Mouse (Mus musculus) midbrain, postnatal 0 days (tissue): Measurements from ENCODE around the gene Fam162b. TPM values are rescaled to one million over a fixed set of nuclear protein-coding genes. Genes with fewer than 3 reads are reported as not detected.

ENCODE experiments used
- ATAC-seq: fragments of 200-750 bp; cut with Nextera tagmentation; 2 replicates; pipeline ENCODE4 v1.8.0; 2017; ENCODE audit warnings: moderate number of reproducible peaks, mild to moderate bottlenecking, moderate TSS enrichment, moderate library complexity; ENCODE audit not compliant: low FRiP score
- DNase-seq: peaks from one replicate; pipeline ENCODE4 v3.0.0-alpha.2; 2015; ENCODE audit warnings: low spot score
- H3K27ac ChIP-seq: fragments of 300-500 bp; sonication (generic); 2 replicates; pipeline ENCODE4 v1.5.1; 2014; ENCODE audit warnings: low read depth, mild to moderate bottlenecking, low read length, mixed read lengths
- H3K27me3 ChIP-seq: fragments of 300-500 bp; sonication (generic); 2 replicates; pipeline ENCODE4 v1.6.1; 2014; ENCODE audit warnings: low read length, control low read depth, mixed read lengths; ENCODE audit not compliant: insufficient read depth
- H3K36me3 ChIP-seq: fragments of 300-500 bp; sonication (generic); 2 replicates; pipeline ENCODE4 v1.6.1; 2014; ENCODE audit warnings: low read length, control low read depth, mixed read lengths; ENCODE audit not compliant: insufficient read depth
- H3K4me1 ChIP-seq: fragments of 300-500 bp; sonication (generic); 2 replicates; pipeline ENCODE4 v1.6.1; 2014; ENCODE audit warnings: mild to moderate bottlenecking, control low read depth, antibody characterized with exemption, low read length, mixed read lengths; ENCODE audit not compliant: insufficient read depth
- H3K4me2 ChIP-seq: fragments of 300-500 bp; sonication (generic); 2 replicates; pipeline ENCODE4 v1.6.1; 2014; ENCODE audit warnings: low read depth, mild to moderate bottlenecking, low read length, mixed read lengths; ENCODE audit not compliant: poor library complexity, severe bottlenecking
- H3K4me3 ChIP-seq: fragments of 300-500 bp; sonication (generic); 2 replicates; pipeline ENCODE4 v1.5.1; 2014; ENCODE audit warnings: low read depth, mild to moderate bottlenecking, low read length, moderate library complexity
- H3K9ac ChIP-seq: fragments of 300-500 bp; sonication (generic); replicated peaks from 2 replicates; pipeline ENCODE4 v1.6.1; 2014; ENCODE audit warnings: mild to moderate bottlenecking, low read length, moderate library complexity, mixed read lengths; ENCODE audit not compliant: poor library complexity, severe bottlenecking
- H3K9me3 ChIP-seq: fragments of 300-500 bp; sonication (generic); 2 replicates; pipeline ENCODE4 v1.6.1; 2016; ENCODE audit warnings: low read length, control low read depth
- CTCF ChIP-seq: IDR thresholded peaks from 2 replicates; pipeline ENCODE4 v1.5.1; 2016; ENCODE audit warnings: antibody characterized with exemption, mild to moderate bottlenecking
- WGBS: fragments of 180-500 bp; shearing (Covaris S2); extraction: QIAGEN DNeasy Blood & Tissue Kit; methylation state at CpG from one replicate; pipeline ENCODE4 v1.1.7; 2014; 5-methylcytosine and 5-hydroxymethylcytosine counted together
- polyA plus RNA-seq: library from polyadenylated mRNA; unstranded; fragments of >200 nt; fragmentation: Nextera tagmentation; extraction: Ambion mirVana; gene quantifications from 2 replicates; pipeline ENCODE4 v1.2.1, GENCODE M21; 2015
- total RNA-seq: library from RNA; depleted of rRNA; stranded (reverse); fragments of >200 nt; gene quantifications from 2 replicates; pipeline ENCODE4 v1.2.3, GENCODE M21; 2014; rRNA removed

The Fam162b gene
- total and polyA plus RNA-seq, 2 experiments from 2014 or later: 1.8 TPM; not detected in 1

DNA sequence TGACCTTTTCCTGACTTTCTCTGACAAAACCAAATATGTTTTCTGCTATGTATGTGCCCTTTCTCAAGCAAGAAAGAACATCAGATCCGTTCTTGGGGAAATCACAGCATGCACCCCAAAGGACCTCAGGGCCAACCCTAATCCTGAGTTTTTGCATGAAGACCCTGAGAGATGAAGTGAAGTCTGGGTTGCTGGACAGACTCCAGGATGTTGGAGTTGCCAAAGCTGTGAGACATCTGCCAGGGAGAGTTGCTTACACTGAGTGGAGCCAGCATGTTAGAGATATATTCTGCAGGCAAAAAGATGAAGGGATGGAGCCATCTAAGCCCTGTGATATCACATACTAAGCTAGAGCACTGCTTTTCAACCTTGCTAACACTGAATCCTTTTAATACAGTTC is 34.3 kb downstream of the Fam162b start:
- no peak overlapping the region for H3K9ac ChIP-seq
- ATAC-seq (no peak), DNase-seq (peak; percentile 53)
- no peak for TF ChIP-seq CTCF
- H3K4me2 ChIP-seq: no peak overlapping the region
- WGBS: 73% methylated on average over 1 of the region's 1 CpGs
- no peaks in the 10 kb centered on the region for H3K4me1 ChIP-seq
- H3K4me3 ChIP-seq: no peak overlapping the region
- no peaks in the 10 kb centered on the region for H3K27me3 ChIP-seq
- no peak overlapping the region for H3K27ac ChIP-seq
- no peaks in the 10 kb centered on the region for H3K9me3 ChIP-seq
- no peaks in the 10 kb centered on the region for H3K36me3 ChIP-seq

- Histone ChIP-seq H3K27me3 (no peaks in the 10 kb centered on the region), H3K4me3 (peak overlapping the region; percentile 41), H3K4me2 (peak overlapping the region; percentile 92), H3K9me3 (no peaks in the 10 kb centered on the region), H3K36me3 (no peaks in the 10 kb centered on the region), H3K9ac (peak overlapping the region; percentile 44; the same call in 1 of the 2 replicates), H3K4me1 (no peaks in the 10 kb centered on the region), H3K27ac (no peak overlapping the region)
- peak; percentile 87 for TF ChIP-seq CTCF
- DNase-seq (peak; percentile 90), ATAC-seq (peak; percentile 92)
- under 1% methylated on average over 16 of the region's 16 CpGs for WGBS
These were observed 36.8 kb downstream of the Fam162b start for GRCm38 (mm10) chr10:51553348-51554123.

Other genes with a start within 250 kb of the Fam162b start
- 0.88 TPM in 1 of 2 replicates, not detected in the other for gene Gm49339, start 109.9 kb downstream of the Fam162b start, total RNA-seq
- not detected in 2 replicates for gene Gm49339, start 109.9 kb downstream of the Fam162b start, polyA plus RNA-seq
- 0.05 and 0.47 TPM in 2 replicates for gene Lilr4b, start 109.9 kb downstream of the Fam162b start, total RNA-seq
- 0.29 and 0.31 TPM in 2 replicates for gene Lilr4b, start 109.9 kb downstream of the Fam162b start, polyA plus RNA-seq
- 0.60 and 1.7 TPM in 2 replicates for gene Lilrb4a, start 99.6 kb downstream of the Fam162b start, total RNA-seq
- gene Lilrb4a, start 99.6 kb downstream of the Fam162b start, polyA plus RNA-seq: 1.1 and 1.3 TPM in 2 replicates
- gene Gprc6a, start 40.9 kb upstream of the Fam162b start, total RNA-seq: not detected in 2 replicates
- gene Gprc6a, start 40.9 kb upstream of the Fam162b start, polyA plus RNA-seq: 0.12 TPM in 1 of 2 replicates, not detected in the other
- not detected in 2 replicates for gene Rfx6, start 87.2 kb upstream of the Fam162b start, total RNA-seq
- not detected in 2 replicates for gene Rfx6, start 87.2 kb upstream of the Fam162b start, polyA plus RNA-seq